Mouse (Mus musculus) gastrocnemius, postnatal 10 days (tissue): ENCODE measurements around the gene Mfap3. TPM values are rescaled to one million over a fixed set of nuclear protein-coding genes. Genes with fewer than 3 reads are reported as not detected.

ENCODE experiments used
- DNase-seq: peaks from one replicate; pipeline ENCODE4 v3.0.0; 2021; ENCODE audit warnings: mixed read lengths
- total RNA-seq, 2 experiments: library from RNA; stranded (reverse); gene quantifications; 2 replicates each; pipeline ENCODE4 v1.2.3; 2021

Gene Mfap3
- total RNA-seq, 2 experiments from 2014 or later, result 16.1 to 18.4 TPM

- no peak for DNase-seq
Observed at GRCm38 (mm10) chr11:57529111-57529510, 10.6 kb downstream of the Mfap3 start.

GRCm38 (mm10) chr11:57531300-57531950, 13.0 kb downstream of the Mfap3 start:
- no peak for DNase-seq

GRCm38 (mm10) chr11:57532306-57532705, 13.8 kb downstream of the Mfap3 start:
- no peak for DNase-seq

GRCm38 (mm10) chr11:57535912-57536311, 17.4 kb downstream of the Mfap3 start:
- DNase-seq, result no peak

- no peak for DNase-seq
Observed at GRCm38 (mm10) chr11:57539841-57540418, 21.5 kb downstream of the Mfap3 start.

- no peak for DNase-seq
Observed at GRCm38 (mm10) chr11:57540681-57541080, 22.2 kb downstream of the Mfap3 start.

- peak; percentile 91 for DNase-seq
Observed at GRCm38 (mm10) chr11:57548618-57549550, 30.4 kb downstream of the Mfap3 start.

- DNase-seq, result no peak
Observed at GRCm38 (mm10) chr11:57550230-57550629, 31.8 kb downstream of the Mfap3 start.

GRCm38 (mm10) chr11:57551016-57551415, 32.6 kb downstream of the Mfap3 start:
- no peak for DNase-seq

GRCm38 (mm10) chr11:57553015-57553780, 34.7 kb downstream of the Mfap3 start:
- DNase-seq, result no peak

GRCm38 (mm10) chr11:57557936-57558335, 39.5 kb downstream of the Mfap3 start:
- DNase-seq, result peak; percentile 25

GRCm38 (mm10) chr11:57564564-57564963, 46.1 kb downstream of the Mfap3 start:
- DNase-seq, result no peak

- DNase-seq, result no peak
Observed at GRCm38 (mm10) chr11:57566091-57567035, 47.9 kb downstream of the Mfap3 start.

GRCm38 (mm10) chr11:57568950-57569490, 50.6 kb downstream of the Mfap3 start:
- no peak for DNase-seq

- no peak for DNase-seq
Observed at GRCm38 (mm10) chr11:57571035-57571434, 52.6 kb downstream of the Mfap3 start.

GRCm38 (mm10) chr11:57573686-57574274, 55.3 kb downstream of the Mfap3 start:
- DNase-seq, result no peak

GRCm38 (mm10) chr11:57576871-57577515, 58.5 kb downstream of the Mfap3 start:
- DNase-seq, result no peak

- no peak for DNase-seq
Observed at GRCm38 (mm10) chr11:57582818-57583635, 64.6 kb downstream of the Mfap3 start.
